Mouse (Mus musculus) hindbrain, embryonic 14.5 days (tissue): ENCODE measurements around the gene Sco1. TPM values are rescaled to one million over a fixed set of nuclear protein-coding genes. Genes with fewer than 3 reads are reported as not detected.
A peak's percentile ranks its signal among the peaks of the same experiment; 100 is the strongest.

Source experiments
- ATAC-seq: fragments of 200-750 bp; cut with Nextera tagmentation; 2 replicates; pipeline ENCODE4 v1.8.0; 2017; ENCODE audit warnings: moderate number of reproducible peaks, mild to moderate bottlenecking, moderate TSS enrichment, moderate library complexity; ENCODE audit not compliant: low FRiP score
- DNase-seq: peaks from one replicate; pipeline ENCODE4 v3.0.0-alpha.2; 2015; ENCODE audit warnings: low spot score
- H3K27ac ChIP-seq: fragments of 300-500 bp; sonication (generic); 2 replicates; pipeline ENCODE4 v1.5.1; 2014; ENCODE audit warnings: mild to moderate bottlenecking, moderate library complexity
- H3K27me3 ChIP-seq: fragments of 300-500 bp; sonication (generic); 2 replicates; pipeline ENCODE4 v1.6.1; 2014; ENCODE audit warnings: mild to moderate bottlenecking, low read length, mixed read lengths; ENCODE audit not compliant: control insufficient read depth, insufficient read depth
- H3K36me3 ChIP-seq: fragments of 300-500 bp; sonication (generic); replicated peaks from 2 replicates; pipeline ENCODE4 v1.6.1; 2014; ENCODE audit not compliant: control insufficient read depth, insufficient read depth
- H3K4me1 ChIP-seq: fragments of 300-500 bp; sonication (generic); replicated peaks from 2 replicates; pipeline ENCODE4 v1.6.1; 2014; ENCODE audit warnings: antibody characterized with exemption, low read length, mixed read lengths; ENCODE audit not compliant: control insufficient read depth, insufficient read depth
- H3K4me2 ChIP-seq: fragments of 300-500 bp; sonication (generic); replicated peaks from 2 replicates; pipeline ENCODE4 v1.6.1; 2014; ENCODE audit warnings: mild to moderate bottlenecking, moderate library complexity
- H3K4me3 ChIP-seq: fragments of 300-500 bp; sonication (generic); replicated peaks from 2 replicates; pipeline ENCODE4 v1.5.1; 2014; ENCODE audit warnings: mild to moderate bottlenecking, low read length
- H3K9ac ChIP-seq: fragments of 300-500 bp; sonication (generic); 2 replicates; pipeline ENCODE4 v1.6.1; 2014
- H3K9me3 ChIP-seq: fragments of 300-500 bp; sonication (generic); 2 replicates; pipeline ENCODE4 v1.6.1; 2016; ENCODE audit warnings: low read length; ENCODE audit not compliant: control insufficient read depth
- WGBS: fragments of 180-500 bp; shearing (Covaris S2); extraction: QIAGEN DNeasy Blood & Tissue Kit; methylation state at CpG from one replicate; pipeline ENCODE4 v1.1.7; 2014; 5-methylcytosine and 5-hydroxymethylcytosine counted together
- polyA plus RNA-seq: library from polyadenylated mRNA; unstranded; fragments of >200 nt; fragmentation: Nextera tagmentation; extraction: Ambion mirVana; gene quantifications from 2 replicates; pipeline ENCODE4 v1.2.1, GENCODE M21; 2014

Sco1 gene
- 10.2 and 11.7 TPM in 2 replicates for polyA plus RNA-seq

DNA sequence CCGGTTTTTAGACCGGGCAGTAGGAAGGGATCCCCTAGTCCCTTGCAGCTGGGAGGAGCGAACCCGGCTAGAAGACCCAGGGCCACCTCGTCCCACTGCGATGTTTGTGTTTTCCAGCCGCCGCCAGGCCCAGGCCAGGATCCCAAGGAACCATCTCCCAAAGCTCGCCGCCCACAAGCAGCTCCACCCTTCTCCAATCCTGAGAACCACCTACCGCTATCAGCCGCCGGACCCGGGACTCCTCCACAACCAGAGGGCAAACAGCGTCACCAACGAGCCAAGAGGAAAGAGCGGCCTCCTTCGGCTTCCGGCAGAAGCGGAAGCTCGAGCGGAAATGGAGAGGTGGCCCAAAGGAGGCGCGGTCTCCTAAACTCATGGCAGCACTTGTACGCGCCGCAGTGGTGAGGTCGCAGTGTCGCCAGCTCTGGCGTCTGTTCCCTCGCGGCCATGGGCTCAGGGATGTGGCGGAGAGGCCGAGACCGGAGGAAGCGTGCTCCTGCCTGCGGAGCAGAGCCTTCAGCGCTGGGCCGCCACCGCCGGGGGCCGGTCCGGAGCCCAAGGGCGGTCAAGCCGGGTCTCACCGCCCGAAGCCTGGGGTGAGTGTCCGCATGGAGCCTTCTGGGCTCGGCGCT lies at the start of gene Sco1, which contains the start of gene Adprm:
Sco1 (plus strand) TSS at position 350 of the 632 bp plus-strand sequence.
Adprm (minus strand) TSS at position 274 of the 632 bp plus-strand sequence.
- Histone ChIP-seq H3K4me1 (peaks cover 18% of the 10 kb centered on the region), H3K9me3 (no peaks in the 10 kb centered on the region), H3K4me2 (peak within 1 kb of the TSS; percentile 67), H3K36me3 (peaks cover 38% of the 10 kb centered on the region), H3K27ac (peak within 1 kb of the TSS; percentile 82), H3K9ac (peak within 1 kb of the TSS; percentile 78), H3K4me3 (peak within 1 kb of the TSS; percentile 92), H3K27me3 (no peaks in the 10 kb centered on the region)
- ATAC-seq (peak; percentile 94), DNase-seq (peak; percentile 85)
- WGBS, result under 1% methylated on average over 50 of the region's 50 CpGs

GRCm38 (mm10) chr11:67002911-67003310 lies 49.6 kb upstream of the Sco1 start:
- DNase-seq (no peak), ATAC-seq (no peak)
- Histone ChIP-seq H3K36me3 (no peaks in the 10 kb centered on the region), H3K9ac (no peak overlapping the region), H3K9me3 (no peaks in the 10 kb centered on the region), H3K4me1 (peaks cover 26% of the 10 kb centered on the region), H3K27ac (no peak overlapping the region), H3K4me3 (no peak overlapping the region), H3K4me2 (no peak overlapping the region), H3K27me3 (no peaks in the 10 kb centered on the region)
- WGBS, result 48% methylated on average over 2 of the region's 2 CpGs

- H3K9ac ChIP-seq, result no peak overlapping the region
- H3K27ac ChIP-seq, result 0 out of 2 replicates have a peak overlapping the region, but pooled peaks have one; percentile 9
- no peaks in the 10 kb centered on the region for H3K27me3 ChIP-seq
- H3K4me3 ChIP-seq, result no peak overlapping the region
- no peaks in the 10 kb centered on the region for H3K9me3 ChIP-seq
- ATAC-seq (peak; percentile 86), DNase-seq (no peak)
- WGBS, result 50% methylated on average over 8 of the region's 8 CpGs
- no peaks in the 10 kb centered on the region for H3K36me3 ChIP-seq
- no peak overlapping the region for H3K4me2 ChIP-seq
- H3K4me1 ChIP-seq, result peaks cover 22% of the 10 kb centered on the region; the same call in 1 of the 2 replicates
These were observed 44.5 kb upstream of the Sco1 start for GRCm38 (mm10) chr11:67007961-67008360.

DNA sequence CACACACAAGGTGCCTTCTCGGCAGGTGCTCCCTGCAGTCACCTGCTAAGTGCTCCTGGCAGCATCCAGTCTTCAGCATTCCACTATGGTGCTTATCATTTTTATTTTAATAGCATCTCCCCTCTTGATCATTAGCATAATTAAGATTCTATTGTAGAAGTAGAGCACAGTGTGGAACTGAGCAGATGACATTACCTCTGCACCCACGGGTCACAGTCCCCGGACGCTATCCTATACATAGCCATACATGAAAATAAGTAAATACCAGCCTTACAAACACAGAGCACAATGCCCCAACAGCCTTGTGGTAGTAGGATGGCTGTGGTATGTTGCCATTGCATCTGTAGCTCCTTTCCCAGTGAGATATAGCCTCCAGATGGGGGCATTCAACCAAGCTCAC lies 43.9 kb upstream of the Sco1 start:
- Histone ChIP-seq H3K9me3 (no peaks in the 10 kb centered on the region), H3K4me2 (no peak overlapping the region), H3K27me3 (no peaks in the 10 kb centered on the region), H3K4me1 (peaks cover 22% of the 10 kb centered on the region; the same call in 1 of the 2 replicates), H3K36me3 (no peaks in the 10 kb centered on the region), H3K9ac (no peak overlapping the region), H3K27ac (peak overlapping the region; percentile 64; the same call in 1 of the 2 replicates), H3K4me3 (no peak overlapping the region)
- no peak for DNase-seq
- 83% methylated on average over 4 of the region's 4 CpGs for WGBS
- ATAC-seq, result no peak

GRCm38 (mm10) chr11:67010430-67010829 lies 42.0 kb upstream of the Sco1 start:
- WGBS, result 15% methylated on average over 8 of the region's 8 CpGs
- H3K27ac ChIP-seq, result no peak overlapping the region
- H3K4me2 ChIP-seq, result no peak overlapping the region
- H3K4me1 ChIP-seq, result peaks cover 22% of the 10 kb centered on the region; the same call in 1 of the 2 replicates
- H3K9me3 ChIP-seq, result no peaks in the 10 kb centered on the region
- H3K36me3 ChIP-seq, result no peaks in the 10 kb centered on the region
- H3K27me3 ChIP-seq, result no peaks in the 10 kb centered on the region
- ATAC-seq (peak; percentile 48; the same call in 1 of the 2 replicates), DNase-seq (peak; percentile 55)
- H3K9ac ChIP-seq, result no peak overlapping the region
- no peak overlapping the region for H3K4me3 ChIP-seq

DNA sequence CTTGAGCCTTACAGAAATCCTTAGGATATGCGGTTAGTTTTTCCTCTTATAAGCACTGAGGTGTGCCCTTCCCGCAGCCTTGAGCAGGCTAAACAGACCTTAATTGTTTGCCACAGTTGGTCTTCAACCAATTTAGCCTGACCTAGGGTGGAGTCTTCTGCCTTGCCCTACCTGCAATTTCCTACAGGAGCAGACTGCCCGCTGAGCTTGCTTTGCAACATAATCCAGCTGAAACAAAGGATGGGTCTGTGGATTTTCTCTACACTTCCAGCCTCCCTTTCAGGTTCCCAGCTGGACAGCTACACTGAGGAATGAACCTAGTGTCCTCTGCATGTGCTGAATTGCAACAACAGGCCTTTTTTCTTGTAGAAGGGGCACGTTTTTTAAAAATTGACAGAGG lies 40.8 kb upstream of the Sco1 start:
- H3K4me2 ChIP-seq, result no peak overlapping the region
- H3K4me3 ChIP-seq, result no peak overlapping the region
- no peak overlapping the region for H3K9ac ChIP-seq
- H3K9me3 ChIP-seq, result no peaks in the 10 kb centered on the region
- H3K4me1 ChIP-seq, result peaks cover 22% of the 10 kb centered on the region; the same call in 1 of the 2 replicates
- H3K36me3 ChIP-seq, result no peaks in the 10 kb centered on the region
- no peak overlapping the region for H3K27ac ChIP-seq
- no peaks in the 10 kb centered on the region for H3K27me3 ChIP-seq
- DNase-seq, result no peak
- no peak for ATAC-seq
- WGBS, result 19% methylated on average over 4 of the region's 4 CpGs

- Histone ChIP-seq H3K27me3 (peaks cover 9% of the 10 kb centered on the region), H3K4me3 (no peak overlapping the region), H3K36me3 (no peaks in the 10 kb centered on the region), H3K9ac (no peak overlapping the region), H3K4me2 (no peak overlapping the region), H3K27ac (no peak overlapping the region), H3K9me3 (no peaks in the 10 kb centered on the region), H3K4me1 (peaks cover 6% of the 10 kb centered on the region; the same call in 1 of the 2 replicates)
- WGBS, result 3% methylated on average over 12 of the region's 12 CpGs
- ATAC-seq (no peak), DNase-seq (no peak)
These were observed 34.5 kb upstream of the Sco1 start for GRCm38 (mm10) chr11:67017801-67018591.

GRCm38 (mm10) chr11:67019711-67020475 lies 32.6 kb upstream of the Sco1 start:
- Histone ChIP-seq H3K27me3 (peaks cover 9% of the 10 kb centered on the region), H3K9ac (no peak overlapping the region), H3K36me3 (no peaks in the 10 kb centered on the region), H3K4me1 (peaks cover 12% of the 10 kb centered on the region), H3K4me2 (no peak overlapping the region), H3K9me3 (no peaks in the 10 kb centered on the region), H3K27ac (no peak overlapping the region), H3K4me3 (no peak overlapping the region)
- DNase-seq (no peak), ATAC-seq (no peak)
- 61% methylated on average over 7 of the region's 7 CpGs for WGBS

- peak; percentile 48; the same call in 1 of the 2 replicates for ATAC-seq
- peaks cover 9% of the 10 kb centered on the region for H3K27me3 ChIP-seq
- H3K9me3 ChIP-seq, result no peaks in the 10 kb centered on the region
- no peak overlapping the region for H3K27ac ChIP-seq
- H3K4me1 ChIP-seq, result peaks cover 12% of the 10 kb centered on the region
- peak; percentile 82 for DNase-seq
- peak overlapping the region; percentile 33 for H3K4me2 ChIP-seq
- no peak overlapping the region for H3K4me3 ChIP-seq
- WGBS, result 2% methylated on average over 12 of the region's 12 CpGs
- no peaks in the 10 kb centered on the region for H3K36me3 ChIP-seq
- H3K9ac ChIP-seq, result no peak overlapping the region
These were observed 31.5 kb upstream of the Sco1 start for GRCm38 (mm10) chr11:67020948-67021347.
